Mouse (Mus musculus): ENCODE measurements around the gene Evc.

- TF ChIP-seq POLR2A (IDR thresholded peaks at IDR 0.05; ENCODE audit: control insufficient read depth, extremely low read depth, insufficient read depth, low read length, poor library complexity) (no peak), CTCF (IDR thresholded peaks at IDR 0.05; ENCODE audit: borderline replicate concordance, control insufficient read depth, extremely low read depth, insufficient read depth, low read length, poor library complexity) (no peak)
Measured at GRCm38 (mm10) chr5:37332066-37332465, 4.6 kb downstream of the Evc start.
